ENCODE assay signal across 16 mouse cellular contexts in the genomic region with DNA sequence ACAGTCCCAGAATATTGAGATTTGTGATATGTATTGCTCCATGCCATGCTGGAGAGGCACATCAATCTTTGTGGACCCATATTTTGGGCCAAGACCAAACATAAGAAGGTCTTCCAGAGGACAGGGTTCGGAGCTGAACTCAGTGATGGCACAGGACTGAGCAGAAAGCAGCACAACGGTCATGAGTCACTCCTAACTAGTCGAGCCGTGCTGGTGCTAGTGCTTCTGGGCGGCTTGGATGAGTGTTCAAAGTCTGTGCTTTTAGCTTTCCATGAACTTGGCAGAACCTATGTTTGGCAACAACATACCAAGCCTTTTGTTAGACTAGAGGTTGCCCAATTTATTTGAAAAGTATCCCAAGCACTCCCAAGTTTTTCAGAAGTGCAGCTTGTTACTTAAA.
DNase-seq lines count a peak whose midpoint lies in the region.
"Had no signal": no experiment of that assay in that cellular context is flagged by ENCODE, and none has a peak within 500 bp of the region (broad histone marks: within the 10 kb centered on the region; RNA-seq: fewer than 3 reads in every experiment).

No protein-coding gene starts in this region.

- DNase-seq in heart, postnatal 10 days = peak; percentile 1 to 2
- DNase-seq in heart, adult 8-10 months (ENCODE audit: low spot score) = no peak
- peak; percentile 18 for DNase-seq in Muller cell, postnatal 12 days (ENCODE audit: inconsistent ontology term)
- peak; percentile 98 for DNase-seq in adipocyte (ENCODE audit: low spot score)
- DNase-seq in lung, postnatal 36 days = peak; percentile 26
- no peak for DNase-seq in gastrocnemius, adult 8-10 months (ENCODE audit: low spot score in 2 of 2)
- no peak for DNase-seq in cerebellum, postnatal 36 days
- DNase-seq: cerebellum, adult 11 months; cerebellum, adult 9-11 months; heart, adult 11 months; kidney, adult 18-20 months; kidney, postnatal 4 days; right cerebral cortex, adult 18-20 months; right cerebral cortex, postnatal 4 days; thymus, adult 18-20 months; thymus, postnatal 4 days had no signal

- intact Hi-C loops in heart, postnatal 10 days (cut with DNase I) = no loop called here

Comparison
In these comparisons a context has a peak if more than half of its experiments do, and no peak if none do; other contexts are left out.
1. DNase-seq: peak in heart, postnatal 10 days (2 of 2), Muller cell, postnatal 12 days (single experiment), adipocyte (single experiment) and lung, postnatal 36 days (single experiment); none in heart, adult 8-10 months (single experiment), gastrocnemius, adult 8-10 months (0 of 2) and cerebellum, postnatal 36 days (0 of 2).